Mouse (Mus musculus) left cerebral cortex, postnatal 14 days (tissue): ENCODE measurements at regions not wholly inside any gene's neighbourhood (a gene's known extent, or its start where the extent isn't known, plus 50 kb on each side); places are given as distances from the start of the nearest gene placed in this dataset.

Source experiments
- DNase-seq, 2 experiments: peaks; one replicate each; pipeline ENCODE4 v3.0.0; 2021 to 2022; ENCODE audit warnings: low spot score in 2 of 2, mixed read lengths in 1 of 2
- intact Hi-C: fragments of 180-260 bp; cut with DNase I; formaldehyde crosslinking; loops from one replicate; pipeline ENCODE4 v1.15.1; 2025

- DNase-seq: no peak
- intact Hi-C loops: no loop called here
These were observed 260.6 kb upstream of the Nrip1 start for GRCm38 (mm10) chr16:76634196-76634698.

DNA sequence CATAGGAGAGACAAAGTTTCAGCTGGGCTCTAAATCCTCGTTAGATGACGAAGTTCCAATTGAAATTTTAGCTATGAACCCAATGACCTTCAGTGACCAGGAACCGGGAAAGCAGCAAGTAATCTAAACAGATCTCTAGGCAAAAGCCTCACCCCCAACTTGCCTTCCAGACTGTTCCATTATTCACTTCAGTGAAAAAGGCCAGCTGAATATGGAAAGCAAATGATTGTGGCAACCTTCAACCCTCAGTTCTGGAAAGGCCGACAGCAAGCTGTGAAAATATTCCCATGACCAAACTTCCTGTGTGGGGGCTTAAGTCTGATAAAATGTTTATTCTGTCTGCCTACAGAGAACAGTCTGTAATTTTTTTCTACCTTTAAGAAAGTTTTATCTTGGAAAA lies 252.5 kb upstream of the Nrip1 start:
- intact Hi-C loops: no loop called here
- no peak for DNase-seq

DNA sequence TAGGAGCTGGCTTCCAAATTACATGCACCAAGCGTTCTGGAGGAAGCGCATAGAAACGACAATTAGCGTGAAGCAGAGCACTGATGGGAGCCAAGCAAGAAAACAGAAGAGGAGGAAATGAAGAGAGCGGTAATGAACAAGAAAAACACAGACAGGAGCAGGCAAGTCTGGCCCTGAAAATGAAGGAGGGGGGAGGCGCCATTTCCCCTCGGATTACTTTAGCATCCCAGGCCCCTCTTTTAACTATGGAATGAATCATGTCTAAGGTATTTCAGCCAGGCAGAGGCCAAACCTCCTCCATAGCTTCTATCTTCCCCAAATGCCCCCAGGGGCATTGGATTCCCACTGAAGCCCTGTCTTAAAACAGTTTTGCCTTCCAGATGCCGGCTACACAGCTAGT lies 248.1 kb upstream of the Nrip1 start:
- intact Hi-C loops: no loop called here
- DNase-seq: peak in 1 of 2 experiments; percentile 7

DNA sequence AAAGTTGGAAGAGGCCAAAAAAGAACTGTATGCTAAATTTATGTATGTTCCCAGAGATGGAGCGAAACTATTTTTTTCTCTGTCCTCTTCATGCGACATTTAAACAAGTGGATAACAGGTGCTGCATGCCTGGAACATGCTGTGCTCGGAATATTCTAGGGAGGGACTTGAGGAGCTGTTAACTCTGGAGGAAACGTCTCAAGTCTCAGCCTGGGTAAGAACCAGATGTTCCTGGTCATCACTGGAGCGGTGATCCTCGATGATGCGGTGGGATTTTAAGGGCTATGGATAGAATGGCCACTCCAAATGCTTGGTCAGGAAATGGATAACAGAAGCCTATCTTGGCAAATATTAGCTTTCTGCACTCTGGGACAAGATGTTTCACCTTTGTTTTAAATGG lies 244.7 kb upstream of the Nrip1 start:
- DNase-seq: peak; percentile 6 to 22
- intact Hi-C loops: no loop called here

DNA sequence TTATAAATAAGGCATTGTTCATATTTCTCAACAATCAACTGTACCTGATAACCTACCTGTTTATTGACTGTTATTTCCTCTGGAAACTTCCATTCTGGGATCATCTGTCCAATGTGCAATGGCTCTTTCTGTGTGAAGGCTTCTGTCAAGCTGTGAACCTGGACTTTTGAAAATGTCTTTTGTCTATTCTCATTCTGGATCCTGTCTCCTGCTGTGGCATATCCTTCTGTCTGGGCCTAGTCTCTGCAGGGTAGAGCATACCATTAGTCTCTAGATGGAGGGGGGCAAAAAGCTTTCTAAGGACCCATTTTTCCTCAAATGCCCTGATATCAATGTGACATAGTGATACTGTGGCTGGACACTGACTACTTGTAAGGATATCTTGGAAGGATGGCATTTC lies 237.4 kb upstream of the Nrip1 start:
- intact Hi-C loops: no loop called here

GRCm38 (mm10) chr16:76604914-76605313 lies 231.3 kb upstream of the Nrip1 start:
- DNase-seq: no peak
- intact Hi-C loops: no loop called here

More for the DNA sequence above, 237.4 kb upstream of the Nrip1 start:
- DNase-seq: no peak

GRCm38 (mm10) chr16:76603846-76604258 lies 230.2 kb upstream of the Nrip1 start:
- no peak for DNase-seq
- intact Hi-C loops: no loop called here

DNA sequence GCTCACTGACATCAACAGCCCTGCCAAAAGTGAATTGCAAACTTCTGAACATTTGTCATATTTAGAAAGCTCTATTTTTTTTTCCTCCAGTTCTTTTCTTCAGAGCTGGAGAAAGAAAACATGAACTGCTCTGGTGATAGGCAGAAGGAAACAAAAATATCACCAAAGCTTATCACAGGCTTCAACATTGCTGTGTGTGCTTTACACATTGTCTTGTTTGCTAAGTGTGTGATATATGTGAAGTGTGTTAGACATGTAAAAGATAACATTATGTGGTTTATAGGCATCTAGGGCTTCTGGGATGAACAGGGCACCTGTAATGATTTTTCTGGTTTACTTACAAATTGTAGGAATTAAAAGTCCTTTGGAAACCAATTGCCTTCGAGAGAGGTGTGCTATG lies 229.8 kb upstream of the Nrip1 start:
- DNase-seq: no peak
- intact Hi-C loops: no loop called here

- intact Hi-C loops: no loop called here
- DNase-seq: peak; percentile 17 to 19
These were observed 226.5 kb upstream of the Nrip1 start for GRCm38 (mm10) chr16:76600131-76600530.

DNA sequence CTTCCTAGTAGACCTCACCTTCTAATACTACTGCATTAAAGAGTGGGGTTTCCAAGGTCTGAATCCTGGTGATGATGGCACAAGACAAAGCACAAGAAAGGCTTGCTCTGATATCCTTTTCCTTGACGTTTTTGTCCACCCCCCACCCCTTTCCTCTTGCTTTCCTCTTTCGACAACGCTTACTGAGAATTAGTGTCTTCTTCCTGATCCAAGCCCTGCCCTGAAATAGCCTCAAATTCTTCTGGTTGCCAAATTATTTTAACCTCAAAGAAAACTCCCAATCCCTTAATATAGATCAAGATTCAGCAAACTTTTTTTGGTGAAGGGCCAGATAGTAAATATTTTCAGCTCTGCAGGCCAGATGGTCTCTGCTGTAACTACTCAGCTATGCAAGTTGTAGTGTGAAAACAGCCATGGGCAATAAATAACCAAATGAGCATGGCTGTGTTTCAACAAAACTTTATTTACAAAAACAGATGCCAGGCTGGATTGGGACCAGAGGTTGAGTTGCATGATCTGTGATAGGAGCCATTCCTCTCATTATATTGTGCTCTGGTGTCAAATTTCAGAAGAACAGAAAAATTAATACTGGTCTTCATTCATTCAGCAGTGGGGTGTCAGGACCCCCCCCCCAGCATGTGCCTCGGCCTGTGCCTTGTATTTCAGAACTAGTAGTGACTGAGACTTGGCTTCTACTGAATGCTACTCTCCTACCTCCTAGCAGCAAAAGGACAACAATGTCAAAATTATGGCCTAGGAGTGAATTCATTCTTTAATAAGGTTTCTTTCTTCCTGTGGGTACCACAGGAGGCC lies 218.5 kb upstream of the Nrip1 start:
- intact Hi-C loops: no loop called here
- DNase-seq: peak; percentile 17 to 20

- intact Hi-C loops: no loop called here
These were observed 216.2 kb upstream of the Nrip1 start for GRCm38 (mm10) chr16:76589791-76590190.

GRCm38 (mm10) chr16:76577206-76577605 lies 203.6 kb upstream of the Nrip1 start:
- intact Hi-C loops: no loop called here

More at GRCm38 (mm10) chr16:76589791-76590190, 216.2 kb upstream of the Nrip1 start:
- no peak for DNase-seq

DNA sequence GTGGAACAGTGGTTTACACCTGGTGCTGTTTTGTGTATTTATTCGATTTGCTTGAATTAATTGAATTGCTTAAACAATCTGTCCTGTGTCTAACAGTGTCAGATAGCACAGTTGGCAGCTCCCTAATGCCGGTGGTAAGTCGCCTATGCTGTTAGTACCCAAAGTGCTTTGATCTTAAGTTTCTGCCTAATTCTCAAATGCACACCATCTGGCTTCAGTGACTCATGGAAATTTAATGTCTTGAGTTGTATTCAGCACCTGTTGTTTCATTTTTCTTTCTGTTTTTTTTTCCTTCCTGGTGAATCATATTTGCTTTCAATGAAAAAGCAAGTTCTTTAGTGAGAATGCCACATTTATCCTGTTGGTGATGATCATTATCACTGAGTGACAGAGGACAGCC lies 201.7 kb upstream of the Nrip1 start:
- DNase-seq: peak in 1 of 2 experiments; percentile 26
- intact Hi-C loops: no loop called here

More at GRCm38 (mm10) chr16:76577206-76577605, 203.6 kb upstream of the Nrip1 start:
- DNase-seq: no peak

DNA sequence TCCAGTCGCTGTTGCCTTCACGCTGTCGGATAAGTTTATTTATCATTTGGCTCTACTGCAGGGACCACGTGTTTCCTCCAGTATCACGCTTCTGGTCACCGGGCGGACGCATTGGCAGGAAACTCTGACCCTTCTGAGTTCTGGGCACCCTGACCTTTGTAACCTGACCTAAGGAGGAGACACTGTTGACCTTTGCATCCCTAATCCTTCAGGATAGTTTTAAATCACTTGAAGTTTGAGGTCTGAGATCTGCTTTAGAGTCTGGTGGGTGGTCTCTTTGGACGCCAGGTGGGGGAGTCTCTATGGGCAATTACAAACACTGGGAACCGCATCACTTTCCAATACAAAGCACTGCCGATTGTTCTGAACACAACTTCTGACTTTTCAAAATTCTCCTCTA lies 192.6 kb upstream of the Nrip1 start:
- intact Hi-C loops: no loop called here
- DNase-seq: no peak

- no peak for DNase-seq
- intact Hi-C loops: no loop called here
These were observed 181.2 kb upstream of the Nrip1 start for GRCm38 (mm10) chr16:76554846-76555245.

GRCm38 (mm10) chr16:76549628-76550027 lies 176.0 kb upstream of the Nrip1 start:
- no peak for DNase-seq
- intact Hi-C loops: no loop called here

GRCm38 (mm10) chr16:76547087-76547486 lies 173.5 kb upstream of the Nrip1 start:
- intact Hi-C loops: no loop called here
- DNase-seq: no peak

- intact Hi-C loops: no loop called here
- no peak for DNase-seq
These were observed 173.0 kb upstream of the Nrip1 start for GRCm38 (mm10) chr16:76546632-76547031.

GRCm38 (mm10) chr16:76545942-76546341 lies 172.3 kb upstream of the Nrip1 start:
- DNase-seq: no peak
- intact Hi-C loops: no loop called here

DNA sequence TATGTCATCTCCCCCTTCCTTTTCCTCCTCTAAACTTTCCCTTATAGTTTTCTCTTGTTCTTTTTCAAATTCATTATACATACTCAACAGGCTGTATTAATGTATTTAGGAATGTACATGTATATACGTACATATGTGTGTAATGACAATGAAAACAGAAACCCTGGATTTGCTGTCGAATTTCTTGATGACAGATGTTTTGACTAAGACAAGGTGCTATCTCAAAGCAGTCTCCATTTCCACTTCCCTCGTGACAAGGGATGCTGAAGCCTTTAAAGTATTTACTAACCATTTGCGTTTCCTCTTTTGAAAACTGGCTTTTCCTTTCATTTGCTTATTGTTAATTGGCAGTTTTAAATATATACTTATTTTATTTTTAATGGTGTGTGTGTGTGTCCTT lies 171.3 kb upstream of the Nrip1 start:
- intact Hi-C loops: no loop called here
- DNase-seq: no peak

GRCm38 (mm10) chr16:76540964-76541363 lies 167.3 kb upstream of the Nrip1 start:
- intact Hi-C loops: no loop called here
- DNase-seq: no peak
